Mouse (Mus musculus): ENCODE measurements around the gene Tmem207.
"Not testable (repeated sequence)": the region's sequence is repeated elsewhere in the genome, so short reads cannot be mapped to it uniquely, and the experiment has no call there.

Tmem207 gene

GRCm38 (mm10) chr16:26526669-26527068, at the start of gene Tmem207:
TSS of gene Tmem207 (minus strand) at chr16:26526769.
- no peak for DNase-seq

GRCm38 (mm10) chr16:26574173-26574572, 47.6 kb upstream of the Tmem207 start:
- DNase-seq, result no peak

- DNase-seq, result no peak
These were observed 45.3 kb upstream of the Tmem207 start for GRCm38 (mm10) chr16:26571836-26572235.

- no peak for DNase-seq
These were observed 42.9 kb upstream of the Tmem207 start for GRCm38 (mm10) chr16:26569387-26569978.

GRCm38 (mm10) chr16:26562771-26563170, 36.2 kb upstream of the Tmem207 start:
- no peak for DNase-seq

- DNase-seq, result no peak
These were observed 35.2 kb upstream of the Tmem207 start for GRCm38 (mm10) chr16:26561743-26562142.

- no peak for DNase-seq
These were observed 32.2 kb upstream of the Tmem207 start for GRCm38 (mm10) chr16:26558797-26559196.

GRCm38 (mm10) chr16:26552234-26552633, 25.7 kb upstream of the Tmem207 start:
- no peak for DNase-seq

- no peak for DNase-seq
These were observed 22.7 kb upstream of the Tmem207 start for GRCm38 (mm10) chr16:26549221-26549620.

GRCm38 (mm10) chr16:26546879-26547206, 20.3 kb upstream of the Tmem207 start:
- no peak for DNase-seq

GRCm38 (mm10) chr16:26546170-26546878, 19.8 kb upstream of the Tmem207 start:
- no peak for DNase-seq

GRCm38 (mm10) chr16:26532287-26532686, 5.7 kb upstream of the Tmem207 start:
- DNase-seq, result no peak

- DNase-seq, result no peak
These were observed 3.9 kb upstream of the Tmem207 start for GRCm38 (mm10) chr16:26530451-26530850.

GRCm38 (mm10) chr16:26527931-26528666, 1.5 kb upstream of the Tmem207 start:
- DNase-seq, result peak; percentile 11

GRCm38 (mm10) chr16:26525832-26526231, 737 bp downstream of the Tmem207 start:
- no peak for DNase-seq

- DNase-seq, result peak; percentile 23
These were observed 7.0 kb downstream of the Tmem207 start for GRCm38 (mm10) chr16:26519596-26519995.

- DNase-seq, result no peak
These were observed 21.6 kb downstream of the Tmem207 start for GRCm38 (mm10) chr16:26504961-26505360.

GRCm38 (mm10) chr16:26500738-26501137, 25.8 kb downstream of the Tmem207 start:
- DNase-seq, result no peak

- DNase-seq, result not testable (repeated sequence)
These were observed 26.9 kb downstream of the Tmem207 start for GRCm38 (mm10) chr16:26499705-26500104.

- peak; percentile 22 for DNase-seq
These were observed 30.8 kb downstream of the Tmem207 start for GRCm38 (mm10) chr16:26495721-26496120.

GRCm38 (mm10) chr16:26471254-26471653, 55.3 kb downstream of the Tmem207 start:
- no peak for DNase-seq

- DNase-seq, result no peak
These were observed 60.0 kb downstream of the Tmem207 start for GRCm38 (mm10) chr16:26466535-26466934.

GRCm38 (mm10) chr16:26462835-26463234, 63.7 kb downstream of the Tmem207 start, which contains the start of gene Cldn16:
TSS of gene Cldn16 (plus strand) at chr16:26463135.
- DNase-seq, result no peak

GRCm38 (mm10) chr16:26456182-26456581, 70.4 kb downstream of the Tmem207 start:
- DNase-seq, result no peak
